Mouse (Mus musculus) forebrain, embryonic 14.5 days (tissue): Measurements from ENCODE around the gene Fabp3. TPM values are rescaled to one million over a fixed set of nuclear protein-coding genes. Genes with fewer than 3 reads are reported as not detected.
A peak's percentile ranks its signal among the peaks of the same experiment; 100 is the strongest.

ENCODE experiments used
- ATAC-seq: fragments of 200-750 bp; cut with Nextera tagmentation; 2 replicates; pipeline ENCODE4 v1.8.0; 2017; ENCODE audit warnings: mild to moderate bottlenecking, moderate library complexity
- DNase-seq: peaks from one replicate; pipeline ENCODE4 v3.0.0-alpha.2; 2015; ENCODE audit warnings: low spot score
- H3K27ac ChIP-seq: fragments of 300-500 bp; sonication (generic); 2 replicates; pipeline ENCODE4 v1.5.1; 2014; ENCODE audit warnings: low read depth, mild to moderate bottlenecking, control low read depth, low read length, moderate library complexity
- H3K27me3 ChIP-seq: fragments of 300-500 bp; sonication (generic); replicated peaks from 2 replicates; pipeline ENCODE4 v1.6.1; 2014; ENCODE audit warnings: low read length, control low read depth, mixed read lengths; ENCODE audit not compliant: control insufficient read depth, insufficient read depth
- H3K36me3 ChIP-seq: fragments of 300-500 bp; sonication (generic); 2 replicates; pipeline ENCODE4 v1.6.1; 2014; ENCODE audit warnings: low read length, control low read depth; ENCODE audit not compliant: control insufficient read depth, insufficient read depth
- H3K4me1 ChIP-seq: fragments of 300-500 bp; sonication (generic); 2 replicates; pipeline ENCODE4 v1.6.1; 2014; ENCODE audit warnings: antibody characterized with exemption, low read length, control low read depth; ENCODE audit not compliant: control insufficient read depth, insufficient read depth
- H3K4me2 ChIP-seq: fragments of 300-500 bp; sonication (generic); 2 replicates; pipeline ENCODE4 v1.6.1; 2014; ENCODE audit warnings: mild to moderate bottlenecking, control low read depth, low read length
- H3K4me3 ChIP-seq: fragments of 300-500 bp; sonication (generic); 2 replicates; pipeline ENCODE4 v1.5.1; 2014; ENCODE audit warnings: low read depth, low read length, control low read depth
- H3K9ac ChIP-seq: fragments of 300-500 bp; sonication (generic); 2 replicates; pipeline ENCODE4 v1.6.1; 2014; ENCODE audit warnings: mild to moderate bottlenecking, low read length, control low read depth, moderate library complexity
- H3K9me3 ChIP-seq: fragments of 300-500 bp; sonication (generic); replicated peaks from 2 replicates; pipeline ENCODE4 v1.6.1; 2016; ENCODE audit warnings: low read length, control low read depth, mixed read lengths; ENCODE audit not compliant: control insufficient read depth
- WGBS: fragments of 180-500 bp; shearing (Covaris S2); extraction: QIAGEN DNeasy Blood & Tissue Kit; methylation state at CpG from one replicate; pipeline ENCODE4 v1.1.7; 2014; 5-methylcytosine and 5-hydroxymethylcytosine counted together
- polyA plus RNA-seq: library from polyadenylated mRNA; unstranded; fragments of >200 nt; fragmentation: Nextera tagmentation; extraction: Ambion mirVana; gene quantifications from 2 replicates; pipeline ENCODE4 v1.2.1, GENCODE M21; 2014

Fabp3 gene
- polyA plus RNA-seq, 1 experiment from 2014 or later: 107 TPM

DNA sequence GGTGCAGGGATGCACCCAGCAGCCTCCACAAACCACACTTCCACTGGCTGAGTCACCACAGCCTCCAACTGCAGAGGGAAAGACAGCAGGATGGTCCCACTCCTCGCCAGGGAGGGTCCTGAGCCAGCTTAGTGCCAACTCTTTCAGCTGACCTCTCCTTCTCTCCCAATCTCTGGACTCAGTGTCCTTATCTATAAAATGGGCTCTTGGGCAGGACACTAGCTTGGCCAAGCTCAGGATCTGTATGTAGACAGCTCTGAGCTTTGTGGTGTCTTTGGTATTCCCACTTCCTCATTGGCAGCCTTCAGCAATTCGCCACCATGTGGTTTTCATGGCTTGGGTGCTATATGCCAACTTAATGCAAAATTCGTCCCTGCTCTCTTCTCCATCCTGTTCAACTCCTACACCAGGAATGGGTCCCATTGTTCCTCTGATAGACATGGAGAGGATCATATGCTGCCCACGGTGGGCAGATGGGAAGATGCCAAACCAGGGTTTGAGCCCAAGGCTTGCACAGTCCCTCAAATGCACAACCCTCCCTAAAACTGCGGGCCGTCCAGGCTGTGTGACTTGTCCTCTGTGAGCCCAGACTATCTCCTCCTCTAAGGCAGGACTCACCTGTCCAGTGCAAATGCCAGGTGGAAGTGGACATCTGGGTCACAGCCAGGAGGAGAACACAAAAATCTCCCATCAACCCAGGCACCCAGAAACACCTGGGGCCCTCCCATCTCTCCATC is 37.6 kb upstream of the Fabp3 start:
- Histone ChIP-seq H3K4me3 (no peak overlapping the region), H3K9ac (no peak overlapping the region), H3K36me3 (0 out of 2 replicates have a peak, but pooled peaks cover 9% of the 10 kb centered on the region), H3K4me2 (no peak overlapping the region), H3K4me1 (peaks cover 21% of the 10 kb centered on the region), H3K27ac (peak overlapping the region; percentile 55; the same call in 1 of the 2 replicates), H3K9me3 (no peaks in the 10 kb centered on the region), H3K27me3 (no peaks in the 10 kb centered on the region)
- 87% methylated on average over 6 of the region's 6 CpGs for WGBS
- ATAC-seq: no peak
- no peak for DNase-seq

DNA sequence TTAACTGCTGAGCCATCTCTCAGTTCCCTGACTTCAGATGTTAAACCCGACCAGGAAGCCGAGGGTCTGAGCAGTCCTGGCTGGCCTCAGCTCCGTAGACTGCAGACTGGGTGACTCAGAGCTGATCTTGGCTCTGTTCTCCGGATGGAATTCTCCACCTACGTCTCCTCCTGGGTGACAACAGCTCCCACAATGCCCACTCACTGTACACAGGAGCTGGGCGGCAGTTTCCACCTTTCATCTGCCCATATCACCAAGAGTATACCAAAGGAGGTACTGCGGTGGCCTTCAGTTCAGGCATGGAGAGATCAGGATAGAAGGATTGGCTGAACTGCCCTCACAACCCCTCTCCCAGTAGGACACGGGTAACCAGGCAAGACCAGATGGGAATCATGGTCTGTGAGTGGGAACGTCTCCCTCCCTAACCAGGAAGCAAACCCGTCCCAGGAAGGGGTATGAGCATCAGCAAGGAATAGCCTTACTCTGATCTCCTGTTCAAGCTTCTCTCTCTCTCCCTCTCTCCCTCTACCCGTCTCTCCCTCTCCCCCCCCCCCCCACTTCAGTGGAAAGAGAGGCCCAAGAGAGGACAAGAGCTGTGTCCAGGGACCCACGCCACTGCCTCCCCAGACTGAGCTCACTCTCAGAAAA is 34.6 kb upstream of the Fabp3 start:
- Histone ChIP-seq H3K36me3 (0 out of 2 replicates have a peak, but pooled peaks cover 6% of the 10 kb centered on the region), H3K27me3 (no peaks in the 10 kb centered on the region), H3K4me3 (peak overlapping the region; percentile 89), H3K4me2 (peak overlapping the region; percentile 88), H3K4me1 (peaks cover 20% of the 10 kb centered on the region), H3K9me3 (no peaks in the 10 kb centered on the region), H3K9ac (peak overlapping the region; percentile 99), H3K27ac (peak overlapping the region; percentile 99)
- ATAC-seq: peak; percentile 51
- peak; percentile 36 for DNase-seq
- 3% methylated on average over 12 of the region's 12 CpGs for WGBS

DNA sequence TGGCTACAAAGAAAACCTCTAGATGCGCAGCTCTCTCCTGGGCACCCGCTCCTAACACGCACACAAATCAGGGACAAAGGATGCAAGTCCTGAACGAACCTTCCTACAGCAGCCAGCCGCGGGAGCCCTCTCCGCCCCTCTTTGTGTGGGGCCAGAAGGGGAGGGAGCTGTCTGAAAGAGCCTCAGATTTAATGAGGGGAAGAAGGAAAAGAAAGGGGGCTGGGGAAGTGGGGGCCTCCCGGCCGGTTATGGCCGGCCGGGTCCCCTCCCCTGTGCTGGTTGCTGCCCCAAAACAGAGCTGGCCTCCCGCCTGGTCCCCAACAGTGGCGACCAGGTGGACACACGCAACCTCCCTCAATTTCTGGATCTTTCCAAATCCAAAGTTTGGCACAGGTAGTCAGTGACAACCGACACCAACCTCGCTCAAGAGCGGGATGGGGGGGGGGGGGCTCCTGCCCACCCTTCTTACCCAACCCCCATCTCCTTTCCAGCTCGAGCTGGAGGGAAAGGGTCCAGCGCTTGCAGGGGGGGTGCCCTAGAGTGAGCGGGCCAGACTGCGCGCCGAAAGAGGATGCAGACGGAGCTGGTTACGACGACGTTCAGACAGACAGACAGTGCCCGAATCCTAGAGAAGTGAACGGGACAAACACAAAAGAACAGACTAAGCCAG is 33.9 kb upstream of the Fabp3 start:
- DNase-seq (peak; percentile 93), ATAC-seq (peak; percentile 86)
- H3K4me3 ChIP-seq: peak overlapping the region; percentile 89
- H3K4me2 ChIP-seq: peak overlapping the region; percentile 88
- WGBS: 0% methylated on average over 29 of the region's 29 CpGs
- H3K9ac ChIP-seq: peak overlapping the region; percentile 99
- peaks cover 20% of the 10 kb centered on the region for H3K4me1 ChIP-seq
- no peaks in the 10 kb centered on the region for H3K27me3 ChIP-seq
- peak overlapping the region; percentile 99 for H3K27ac ChIP-seq
- no peaks in the 10 kb centered on the region for H3K9me3 ChIP-seq
- 0 out of 2 replicates have a peak, but pooled peaks cover 6% of the 10 kb centered on the region for H3K36me3 ChIP-seq

DNA sequence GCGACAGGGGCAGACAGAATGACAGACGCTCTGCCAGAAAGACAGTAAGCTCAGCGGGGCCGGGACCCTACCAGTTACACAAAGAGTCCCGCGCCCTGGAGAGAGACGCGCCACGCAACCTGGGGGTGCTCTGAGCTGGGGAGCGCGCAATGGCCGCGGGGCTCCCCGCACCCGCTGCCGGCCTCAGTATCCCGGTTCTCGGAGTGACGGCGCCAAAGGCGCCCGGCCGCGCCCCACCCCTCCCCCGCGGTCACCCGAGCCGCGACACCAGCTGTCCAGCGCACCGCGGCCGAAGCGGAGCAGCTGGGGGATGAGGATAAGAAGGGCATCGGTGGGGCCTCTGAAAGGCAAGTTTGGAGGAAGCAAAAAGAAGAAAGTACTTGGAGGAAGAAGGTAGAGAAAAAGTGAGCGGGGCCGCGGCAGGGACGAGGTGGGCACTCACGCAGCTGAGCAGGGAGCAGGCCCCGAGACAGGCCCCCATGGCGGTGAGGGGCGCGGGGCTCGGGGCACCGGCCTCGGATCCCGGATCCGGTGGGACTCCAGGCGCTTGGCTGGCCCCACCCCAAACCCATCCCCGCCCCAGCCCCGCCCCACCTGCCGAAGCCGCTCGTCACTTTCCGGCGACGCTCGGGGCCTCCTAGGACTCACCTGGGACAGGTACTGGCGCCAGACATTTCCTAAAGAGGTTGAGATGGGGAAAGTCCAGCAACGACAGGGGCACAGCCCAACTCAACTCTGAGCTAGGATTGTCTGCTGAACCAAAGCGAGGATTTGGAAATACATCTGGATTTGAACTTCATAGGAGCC is 33.2 kb upstream of the Fabp3 start:
- H3K4me2 ChIP-seq: peak overlapping the region; percentile 88
- peaks cover 20% of the 10 kb centered on the region for H3K4me1 ChIP-seq
- 0 out of 2 replicates have a peak, but pooled peaks cover 6% of the 10 kb centered on the region for H3K36me3 ChIP-seq
- ATAC-seq (peak; percentile 56), DNase-seq (peak; percentile 65)
- WGBS: under 1% methylated on average over 53 of the region's 62 CpGs
- peak overlapping the region; percentile 99 for H3K27ac ChIP-seq
- H3K4me3 ChIP-seq: peak overlapping the region; percentile 89
- no peaks in the 10 kb centered on the region for H3K9me3 ChIP-seq
- 0 out of 2 replicates have a peak, but pooled peaks cover under 1% of the 10 kb centered on the region for H3K27me3 ChIP-seq
- H3K9ac ChIP-seq: peak overlapping the region; percentile 99

DNA sequence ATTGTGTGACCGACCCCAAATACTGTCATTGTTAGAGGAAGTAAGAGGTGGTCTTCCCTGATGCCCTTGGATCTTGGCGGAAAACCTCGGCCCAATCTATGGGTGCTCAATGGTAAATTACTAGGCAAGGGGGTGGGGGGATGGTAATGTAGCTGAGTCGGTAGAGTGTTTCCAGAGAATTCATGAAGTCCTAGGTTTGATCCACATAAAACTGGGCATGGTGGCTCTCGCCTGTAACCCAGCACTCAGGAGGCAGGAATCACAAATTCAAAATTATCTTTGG is 32.6 kb upstream of the Fabp3 start:
- peak overlapping the region; percentile 88 for H3K4me2 ChIP-seq
- no peaks in the 10 kb centered on the region for H3K9me3 ChIP-seq
- WGBS: 36% methylated on average over 5 of the region's 5 CpGs
- peak overlapping the region; percentile 89 for H3K4me3 ChIP-seq
- 0 out of 2 replicates have a peak, but pooled peaks cover 3% of the 10 kb centered on the region for H3K27me3 ChIP-seq
- no peak overlapping the region for H3K27ac ChIP-seq
- DNase-seq: peak; percentile 30
- no peak for ATAC-seq
- 0 out of 2 replicates have a peak, but pooled peaks cover 5% of the 10 kb centered on the region for H3K36me3 ChIP-seq
- H3K4me1 ChIP-seq: peaks cover 20% of the 10 kb centered on the region
- H3K9ac ChIP-seq: peak overlapping the region; percentile 99

DNA sequence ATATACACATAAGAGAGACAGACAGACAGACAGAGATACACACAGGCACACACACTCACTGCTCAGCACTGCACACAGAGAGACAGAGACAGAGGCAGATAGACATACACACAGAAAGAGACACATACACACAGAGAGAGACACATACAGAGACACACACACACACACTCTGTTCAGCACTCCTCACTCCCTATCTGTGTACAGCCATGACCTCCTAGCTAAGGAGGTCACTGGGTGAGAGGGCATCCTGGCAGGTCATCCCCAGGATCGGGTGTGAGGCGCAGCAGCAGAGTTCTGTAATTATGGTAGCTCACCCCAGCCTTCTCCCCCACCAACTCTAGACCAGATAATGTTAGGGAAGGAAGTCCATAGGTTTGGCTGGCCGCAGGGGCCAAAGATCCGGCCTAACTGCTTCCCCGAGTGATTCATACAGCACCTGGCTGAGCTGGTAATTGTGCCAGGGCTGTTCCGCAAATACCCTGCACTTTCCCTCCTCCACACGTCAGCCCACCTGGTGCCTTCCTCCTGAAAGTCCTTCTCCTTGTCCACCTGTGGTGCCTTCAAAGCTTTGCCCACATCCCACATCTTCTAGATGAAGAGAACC is 31.7 kb upstream of the Fabp3 start:
- H3K4me1 ChIP-seq: peaks cover 20% of the 10 kb centered on the region
- H3K27me3 ChIP-seq: 0 out of 2 replicates have a peak, but pooled peaks cover 3% of the 10 kb centered on the region
- H3K36me3 ChIP-seq: no peaks in the 10 kb centered on the region
- H3K4me2 ChIP-seq: no peak overlapping the region
- no peak for ATAC-seq
- WGBS: 67% methylated on average over 7 of the region's 7 CpGs
- no peak overlapping the region for H3K27ac ChIP-seq
- H3K9ac ChIP-seq: peak overlapping the region; percentile 8; the same call in 1 of the 2 replicates
- no peaks in the 10 kb centered on the region for H3K9me3 ChIP-seq
- no peak for DNase-seq
- H3K4me3 ChIP-seq: no peak overlapping the region

DNA sequence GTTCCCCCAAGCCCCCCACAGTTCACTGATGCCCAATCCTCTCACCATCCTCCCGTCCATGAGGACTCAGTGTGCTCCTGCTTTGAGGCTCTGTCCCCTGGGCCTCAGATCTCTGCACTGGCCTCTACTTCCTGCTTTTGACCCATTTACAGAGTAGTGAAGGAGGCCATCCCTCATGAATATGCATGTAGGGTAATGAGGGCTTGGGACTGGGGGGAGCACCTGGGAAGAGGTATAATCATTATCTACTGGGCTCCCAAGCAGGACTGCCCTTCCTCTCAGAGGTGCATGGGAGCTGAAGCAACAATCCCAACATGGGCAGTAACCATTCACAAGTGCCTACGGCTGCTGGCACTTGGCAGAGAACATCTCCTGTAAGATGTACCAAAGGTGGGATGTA is 29.3 kb upstream of the Fabp3 start, which contains the start of gene Serinc2:
Gene Serinc2 (minus strand): TSS at position 101 of the 400 bp plus-strand sequence.
- H3K4me1 ChIP-seq: peaks cover 7% of the 10 kb centered on the region; the same call in 1 of the 2 replicates
- DNase-seq: no peak
- 72% methylated on average over 2 of the region's 2 CpGs for WGBS

DNA sequence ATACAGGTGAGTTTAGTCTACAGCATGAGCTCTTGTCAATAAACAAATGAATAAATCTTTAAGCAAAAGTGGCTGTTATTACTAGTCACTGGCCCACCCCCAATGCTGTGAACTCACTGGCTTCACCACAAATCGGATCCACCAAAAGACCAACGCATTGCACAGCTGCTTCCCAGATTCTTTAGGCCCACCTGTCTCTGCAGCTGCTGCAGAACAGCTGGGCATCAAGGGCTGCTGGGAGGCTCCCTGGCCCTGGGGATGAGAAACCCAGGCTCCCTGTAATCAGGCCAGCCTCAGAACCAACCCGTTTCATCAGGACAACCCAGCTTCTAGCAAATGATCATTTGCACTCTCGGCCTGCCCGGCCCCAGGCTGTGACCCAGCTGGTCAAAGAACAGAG is 25.5 kb upstream of the Fabp3 start:
- Histone ChIP-seq H3K27ac (no peak overlapping the region), H3K9me3 (no peaks in the 10 kb centered on the region), H3K4me2 (no peak overlapping the region), H3K4me1 (no peaks in the 10 kb centered on the region), H3K27me3 (0 out of 2 replicates have a peak, but pooled peaks cover 3% of the 10 kb centered on the region), H3K9ac (no peak overlapping the region), H3K36me3 (no peaks in the 10 kb centered on the region), H3K4me3 (no peak overlapping the region)
- no peak for ATAC-seq
- 79% methylated on average over 5 of the region's 5 CpGs for WGBS
- no peak for DNase-seq

More for the DNA sequence above, 29.3 kb upstream of the Fabp3 start, which contains the start of gene Serinc2:
- Histone ChIP-seq H3K9me3 (no peaks in the 10 kb centered on the region), H3K9ac (no peak within 1 kb of the TSS), H3K4me3 (no peak within 1 kb of the TSS), H3K27me3 (0 out of 2 replicates have a peak, but pooled peaks cover 3% of the 10 kb centered on the region), H3K4me2 (no peak within 1 kb of the TSS), H3K36me3 (no peaks in the 10 kb centered on the region), H3K27ac (no peak within 1 kb of the TSS)
- no peak for ATAC-seq
